Mouse (Mus musculus) G1E-ER4 (cell line): ENCODE data around the gene Numb. TPM values are rescaled to one million over a fixed set of nuclear protein-coding genes. Genes with fewer than 3 reads are reported as not detected.
A peak's percentile ranks its signal among the peaks of the same experiment; 100 is the strongest.

Source experiments
- GATA1 ChIP-seq: IDR thresholded peaks from one replicate; pipeline ENCODE4 v1.8.0; 2012; ENCODE audit warnings: low read length, inconsistent platforms
- polyA plus RNA-seq: library from polyadenylated mRNA; stranded (reverse); fragments of >175 nt; gene quantifications from 2 replicates; pipeline ENCODE4 v1.2.3, GENCODE M21; 2012

Gene Numb
- 24.1 and 25.9 TPM in 2 replicates for polyA plus RNA-seq

- no peak for TF ChIP-seq GATA1
These were observed at the start of gene Numb for GRCm38 (mm10) chr12:83921535-83922381. TSS of gene Numb (minus strand) at chr12:83921934.

- no peak for TF ChIP-seq GATA1
These were observed 43.5 kb upstream of the Numb start for GRCm38 (mm10) chr12:83965235-83965634.

- no peak for TF ChIP-seq GATA1
These were observed 36.5 kb upstream of the Numb start for GRCm38 (mm10) chr12:83958278-83958677.

- TF ChIP-seq GATA1 = no peak
These were observed 30.2 kb upstream of the Numb start for GRCm38 (mm10) chr12:83951711-83952575.

- TF ChIP-seq GATA1 = no peak
These were observed 29.3 kb upstream of the Numb start for GRCm38 (mm10) chr12:83950840-83951701.

- TF ChIP-seq GATA1 = no peak
These were observed 28.7 kb upstream of the Numb start, which contains the start of gene Riox1 for GRCm38 (mm10) chr12:83950493-83950839. TSS of gene Riox1 (plus strand) at chr12:83950608.

GRCm38 (mm10) chr12:83949776-83950492 is 28.2 kb upstream of the Numb start:
- no peak for TF ChIP-seq GATA1

- TF ChIP-seq GATA1 = no peak
These were observed 27.3 kb upstream of the Numb start for GRCm38 (mm10) chr12:83949043-83949442.

GRCm38 (mm10) chr12:83947260-83947811 is 25.6 kb upstream of the Numb start:
- TF ChIP-seq GATA1 = no peak

GRCm38 (mm10) chr12:83941938-83942337 is 20.2 kb upstream of the Numb start:
- peak; percentile 19 for TF ChIP-seq GATA1

GRCm38 (mm10) chr12:83940031-83940430 is 18.3 kb upstream of the Numb start:
- no peak for TF ChIP-seq GATA1

- no peak for TF ChIP-seq GATA1
These were observed 17.6 kb upstream of the Numb start for GRCm38 (mm10) chr12:83939332-83939731.

GRCm38 (mm10) chr12:83937600-83937999 is 15.9 kb upstream of the Numb start:
- no peak for TF ChIP-seq GATA1

- TF ChIP-seq GATA1 = no peak
These were observed 7.6 kb upstream of the Numb start for GRCm38 (mm10) chr12:83929186-83929804.
